16 mouse cellular contexts compared by ENCODE assay signal in the genomic region with DNA sequence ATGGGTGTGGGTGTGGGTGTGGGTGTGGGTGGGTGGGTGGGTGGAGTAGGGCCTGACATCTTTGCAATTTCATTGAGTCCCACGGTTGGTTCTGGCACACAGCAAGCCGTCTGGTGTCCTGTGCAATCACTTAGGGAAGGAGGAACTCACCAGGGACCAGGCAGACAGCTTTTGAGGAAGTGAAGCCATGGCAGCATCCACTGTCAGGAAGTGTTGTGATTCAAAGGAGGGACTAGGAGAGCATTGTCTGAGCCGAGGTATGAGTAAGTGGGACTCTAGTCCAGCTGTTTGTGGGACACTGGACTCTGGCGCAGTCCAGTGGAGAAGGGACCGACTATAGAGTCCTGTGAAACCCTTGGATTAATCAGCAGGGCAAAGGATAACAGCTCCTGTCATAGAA.
DNase-seq lines count a peak whose midpoint lies in the region; ATAC-seq and TF ChIP-seq lines count a peak whose summit lies in the region.
"Had no signal": no experiment of that assay in that cellular context is flagged by ENCODE, and none has a peak within 500 bp of the region (broad histone marks: within the 10 kb centered on the region; RNA-seq: fewer than 3 reads in every experiment).

No protein-coding gene starts in this region.

- H3K36me3 ChIP-seq in heart, embryonic 10.5 days = no peaks in the 10 kb centered on the region
- no peaks in the 10 kb centered on the region for H3K36me3 ChIP-seq in lung, postnatal 0 days (ENCODE audit: insufficient read depth, low read length)
- H3K36me3 ChIP-seq in heart, embryonic 16.5 days (ENCODE audit: control insufficient read depth, insufficient read depth) = no peaks in the 10 kb centered on the region
- H3K36me3 ChIP-seq: forebrain, embryonic 12.5 days; midbrain, embryonic 15.5 days had no signal

- no peak overlapping the region for H3K4me3 ChIP-seq in heart, embryonic 10.5 days
- H3K4me3 ChIP-seq in lung, postnatal 0 days (ENCODE audit: low read depth, low read length) = no peak overlapping the region
- H3K4me3 ChIP-seq in heart, embryonic 16.5 days (ENCODE audit: low read length) = no peak overlapping the region
- H3K4me3 ChIP-seq: forebrain, embryonic 12.5 days; left cerebral cortex, adult 2 months; midbrain, embryonic 15.5 days had no signal

- ATAC-seq in lung, postnatal 0 days = no peak
- ATAC-seq in heart, embryonic 16.5 days (replicated peaks; ENCODE audit: extremely low read depth, insufficient read depth, low FRiP score) = peak; percentile 32; the same call in 1 of the 2 replicates
- ATAC-seq in neutrophil, adult 5-6 weeks (ENCODE audit: extremely low read depth, insufficient number of reproducible peaks, low FRiP score, poor library complexity, severe bottlenecking) = peak; percentile 67
- ATAC-seq: midbrain, embryonic 15.5 days had no signal

- no peak overlapping the region for H3K27ac ChIP-seq in heart, embryonic 10.5 days
- no peak overlapping the region for H3K27ac ChIP-seq in lung, postnatal 0 days (ENCODE audit: low read length)
- no peak overlapping the region for H3K27ac ChIP-seq in heart, embryonic 16.5 days (ENCODE audit: low read length)
- H3K27ac ChIP-seq: forebrain, embryonic 12.5 days; left cerebral cortex, adult 2 months; macrophage; midbrain, embryonic 15.5 days had no signal

- no peak overlapping the region for H3K9ac ChIP-seq in lung, postnatal 0 days (replicated peaks; ENCODE audit: low read depth)
- H3K9ac ChIP-seq in heart, embryonic 16.5 days (ENCODE audit: low read length) = no peak overlapping the region
- H3K9ac ChIP-seq: forebrain, embryonic 12.5 days; midbrain, embryonic 15.5 days had no signal

- H3K4me2 ChIP-seq in lung, postnatal 0 days (replicated peaks; ENCODE audit: low read depth, low read length) = no peak overlapping the region
- H3K4me2 ChIP-seq in heart, embryonic 16.5 days (ENCODE audit: low read depth, low read length) = no peak overlapping the region
- H3K4me2 ChIP-seq: forebrain, embryonic 12.5 days; midbrain, embryonic 15.5 days had no signal

- DNase-seq in heart, adult 18-20 months = peak; percentile 32 to 68
- DNase-seq in heart, embryonic 10.5 days (ENCODE audit: low spot score) = no peak
- DNase-seq in lung, postnatal 0 days (ENCODE audit: low spot score) = peak; percentile 44
- DNase-seq in lung, postnatal 10 days = no peak
- no peak for DNase-seq in adrenal gland, postnatal 14 days
- DNase-seq in yolk sac, embryonic 10.5 days (ENCODE audit: low spot score) = no peak
- DNase-seq: adrenal gland, postnatal 10 days; kidney, postnatal 25 days; right cerebral cortex, adult 18-20 months; thymus, postnatal 4 days had no signal

- no peaks in the 10 kb centered on the region for H3K27me3 ChIP-seq in heart, embryonic 10.5 days (ENCODE audit: insufficient read depth, poor library complexity, severe bottlenecking)
- no peaks in the 10 kb centered on the region for H3K27me3 ChIP-seq in lung, postnatal 0 days (replicated peaks; ENCODE audit: insufficient read depth, low read length)
- H3K27me3 ChIP-seq in heart, embryonic 16.5 days (ENCODE audit: control insufficient read depth, insufficient read depth, low read length) = no peaks in the 10 kb centered on the region
- H3K27me3 ChIP-seq: midbrain, embryonic 15.5 days had no signal

- TF ChIP-seq EP300 in lung, postnatal 0 days (IDR thresholded peaks at IDR 0.05) = no peak

- 71% methylated on average over 5 of the region's 5 CpGs for WGBS in heart, embryonic 10.5 days
- WGBS in lung, postnatal 0 days = 37% methylated on average over 5 of the region's 5 CpGs
- 55% methylated on average over 5 of the region's 5 CpGs for WGBS in heart, embryonic 16.5 days

- H3K4me1 ChIP-seq in heart, embryonic 10.5 days = peaks cover 51% of the 10 kb centered on the region
- no peaks in the 10 kb centered on the region for H3K4me1 ChIP-seq in lung, postnatal 0 days (ENCODE audit: insufficient read depth, low read depth, low read length)
- H3K4me1 ChIP-seq in heart, embryonic 16.5 days (ENCODE audit: control insufficient read depth, insufficient read depth, low read length) = peaks cover 6% of the 10 kb centered on the region; the same call in 1 of the 2 replicates

- no peaks in the 10 kb centered on the region for H3K9me3 ChIP-seq in heart, embryonic 10.5 days
- no peaks in the 10 kb centered on the region for H3K9me3 ChIP-seq in lung, postnatal 0 days (ENCODE audit: low read length)
- no peaks in the 10 kb centered on the region for H3K9me3 ChIP-seq in heart, embryonic 16.5 days (replicated peaks; ENCODE audit: control insufficient read depth, low read length)
- H3K9me3 ChIP-seq: forebrain, embryonic 12.5 days; midbrain, embryonic 15.5 days had no signal

- no peak for TF ChIP-seq CTCF in lung, postnatal 0 days (IDR thresholded peaks at IDR 0.05)

Comparison
In these comparisons a context has a peak if more than half of its experiments do, and no peak if none do; other contexts are left out.
1. DNase-seq: peak in heart, adult 18-20 months (2 of 2) and lung, postnatal 0 days (single experiment); none in heart, embryonic 10.5 days (single experiment), lung, postnatal 10 days (single experiment), adrenal gland, postnatal 14 days (single experiment) and yolk sac, embryonic 10.5 days (single experiment).